Mouse (Mus musculus): Measurements from ENCODE around the gene Ces2h. TPM values are rescaled to one million over a fixed set of nuclear protein-coding genes. Genes with fewer than 3 reads are reported as not detected.
"Not testable (repeated sequence)": the region's sequence is repeated elsewhere in the genome, so short reads cannot be mapped to it uniquely, and the experiment has no call there.

Gene Ces2h
- polyA plus RNA-seq, 1 experiment from 2014 or later = not detected

DNA sequence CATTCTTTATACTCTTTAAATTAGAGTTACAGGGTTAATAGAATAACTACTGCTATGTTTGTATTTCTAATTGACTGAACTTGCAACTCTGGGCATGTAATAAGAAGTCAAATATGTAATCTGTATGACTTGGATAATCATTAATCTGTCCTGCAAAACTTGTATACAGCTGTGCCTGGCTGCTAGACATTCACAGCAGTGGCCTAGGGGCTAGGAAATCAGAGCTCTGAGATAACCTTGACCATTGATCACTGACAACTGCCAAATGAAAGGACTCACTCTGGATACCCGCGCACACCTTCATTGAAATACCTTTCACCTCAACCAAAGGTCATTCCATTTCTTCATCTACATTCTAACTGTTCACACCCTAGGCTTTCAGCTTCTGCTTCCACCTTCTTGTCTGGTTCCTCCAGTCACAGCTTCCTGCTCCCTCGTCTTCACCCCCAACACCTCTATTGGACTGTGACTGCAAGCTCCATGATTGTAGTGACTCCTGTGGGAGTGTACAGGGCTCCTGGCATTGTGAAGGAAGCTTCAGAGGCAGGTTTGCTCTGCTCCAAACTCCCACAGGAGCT, 45.3 kb downstream of the Ces2h start:
- ATAC-seq (ENCODE audit: insufficient read depth) (no peak), DNase-seq (no peak)
- Histone ChIP-seq H3K4me1 (ENCODE audit: insufficient read depth) (no peaks in the 10 kb centered on the region), H3K4me2 (no peak overlapping the region), H3K9ac (no peak overlapping the region), H3K4me3 (ENCODE audit: low read depth, low read length) (no peak overlapping the region), H3K27me3 (ENCODE audit: insufficient read depth, low read length) (no peaks in the 10 kb centered on the region), H3K36me3 (ENCODE audit: insufficient read depth) (no peaks in the 10 kb centered on the region), H3K27ac (ENCODE audit: low read depth) (no peak overlapping the region), H3K9me3 (ENCODE audit: low read depth, low read length) (no peaks in the 10 kb centered on the region)
- no peak for TF ChIP-seq CTCF (IDR thresholded peaks at IDR 0.05; ENCODE audit: low read depth)
- WGBS = 66% methylated on average over 3 of the region's 3 CpGs

DNA sequence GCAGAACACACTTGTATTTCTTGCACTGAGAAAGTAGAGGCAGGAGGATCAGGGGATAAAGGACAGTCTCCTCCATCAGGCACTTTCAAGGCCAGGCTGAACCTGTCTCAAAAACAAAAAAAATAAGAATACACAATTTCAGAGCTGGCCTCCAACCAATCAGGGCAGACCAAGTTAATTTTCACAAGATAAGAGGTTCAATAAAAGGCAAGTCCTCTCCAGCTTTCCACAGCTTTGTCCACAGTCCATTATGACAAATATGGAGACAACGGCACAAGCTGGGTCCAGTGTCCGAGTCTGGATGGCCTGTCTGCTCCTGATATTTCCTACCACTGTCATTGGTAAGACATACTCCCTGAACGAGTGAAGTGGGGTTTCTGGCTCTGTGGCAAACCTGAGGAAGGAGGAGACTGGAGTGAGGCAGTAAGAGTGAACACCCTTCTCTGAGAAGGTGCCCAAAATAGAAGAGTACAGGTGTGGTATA, 47.8 kb downstream of the Ces2h start, which contains the start of gene Ces3a:
Gene Ces3a, plus strand, starts transcription at position 231 of the 484 bp plus-strand sequence.
- DNase-seq = no peak
- 62% methylated on average over 3 of the region's 3 CpGs for WGBS

DNA sequence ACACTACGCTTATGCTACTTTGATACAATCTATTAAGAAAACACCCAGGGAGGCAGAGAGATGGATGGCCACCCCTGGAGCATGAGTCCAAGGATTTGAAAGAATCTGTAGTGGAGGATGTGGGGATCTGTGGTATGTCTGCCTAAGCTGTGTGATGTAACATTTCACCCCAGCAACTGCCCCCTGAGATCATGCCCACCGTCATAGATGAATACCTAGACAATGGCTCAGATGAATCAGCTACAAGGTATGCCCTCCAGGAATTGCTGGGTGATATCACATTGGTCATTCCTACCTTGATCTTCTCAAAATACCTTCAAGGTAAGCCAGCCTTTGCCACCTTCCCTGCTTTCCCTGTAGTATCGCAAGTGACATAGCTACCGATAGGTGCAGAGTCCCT, 55.6 kb downstream of the Ces2h start:
- 84% methylated on average over 4 of the region's 4 CpGs for WGBS
- H3K9me3 ChIP-seq (ENCODE audit: low read depth, low read length) = no peaks in the 10 kb centered on the region
- no peaks in the 10 kb centered on the region for H3K36me3 ChIP-seq (ENCODE audit: insufficient read depth)
- H3K4me2 ChIP-seq = no peak overlapping the region
- ATAC-seq (ENCODE audit: insufficient read depth) (no peak), DNase-seq (no peak)
- H3K4me3 ChIP-seq (ENCODE audit: low read depth, low read length) = no peak overlapping the region
- H3K27me3 ChIP-seq (ENCODE audit: insufficient read depth, low read length) = no peaks in the 10 kb centered on the region
- TF ChIP-seq CTCF (IDR thresholded peaks at IDR 0.05; ENCODE audit: low read depth) = no peak
- H3K9ac ChIP-seq = no peak overlapping the region
- H3K4me1 ChIP-seq (ENCODE audit: insufficient read depth) = no peaks in the 10 kb centered on the region
- H3K27ac ChIP-seq (ENCODE audit: low read depth) = no peak overlapping the region

More for the DNA sequence above, 47.8 kb downstream of the Ces2h start, which contains the start of gene Ces3a:
- Histone ChIP-seq H3K4me3 (ENCODE audit: low read depth, low read length) (no peak within 1 kb of the TSS), H3K27me3 (ENCODE audit: insufficient read depth, low read length) (no peaks in the 10 kb centered on the region), H3K27ac (ENCODE audit: low read depth) (no peak within 1 kb of the TSS), H3K9me3 (ENCODE audit: low read depth, low read length) (no peaks in the 10 kb centered on the region), H3K4me2 (no peak within 1 kb of the TSS), H3K9ac (no peak within 1 kb of the TSS), H3K4me1 (ENCODE audit: insufficient read depth) (no peaks in the 10 kb centered on the region), H3K36me3 (ENCODE audit: insufficient read depth) (no peaks in the 10 kb centered on the region)
- TF ChIP-seq CTCF (IDR thresholded peaks at IDR 0.05; ENCODE audit: low read depth) = no peak
- ATAC-seq (ENCODE audit: insufficient read depth) = no peak

DNA sequence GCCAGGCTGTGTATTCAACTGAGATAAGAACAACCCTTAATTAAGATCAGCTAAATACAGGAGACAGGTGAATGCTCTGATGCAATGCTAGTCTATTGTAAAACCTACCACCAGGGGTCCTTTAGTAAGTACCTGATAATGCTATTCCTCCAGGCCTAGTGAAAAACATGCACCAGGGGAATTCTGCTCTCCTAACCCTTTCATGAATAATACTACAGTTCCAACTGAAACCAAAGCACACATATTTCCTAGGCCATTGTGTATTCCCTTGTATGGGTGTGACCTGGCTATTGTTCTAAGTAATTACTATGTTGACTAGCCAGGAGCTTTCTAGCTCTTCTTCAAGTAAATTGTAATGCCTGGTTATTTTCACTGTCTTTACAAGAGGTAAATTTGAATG, 59.4 kb downstream of the Ces2h start:
- DNase-seq (no peak), ATAC-seq (ENCODE audit: insufficient read depth) (no peak)
- Histone ChIP-seq H3K4me2 (no peak overlapping the region), H3K27me3 (ENCODE audit: insufficient read depth, low read length) (no peaks in the 10 kb centered on the region), H3K36me3 (ENCODE audit: insufficient read depth) (no peaks in the 10 kb centered on the region), H3K27ac (ENCODE audit: low read depth) (no peak overlapping the region), H3K9ac (no peak overlapping the region), H3K4me3 (ENCODE audit: low read depth, low read length) (no peak overlapping the region), H3K4me1 (ENCODE audit: insufficient read depth) (no peaks in the 10 kb centered on the region), H3K9me3 (ENCODE audit: low read depth, low read length) (no peaks in the 10 kb centered on the region)
- TF ChIP-seq CTCF (IDR thresholded peaks at IDR 0.05; ENCODE audit: low read depth) = no peak

DNA sequence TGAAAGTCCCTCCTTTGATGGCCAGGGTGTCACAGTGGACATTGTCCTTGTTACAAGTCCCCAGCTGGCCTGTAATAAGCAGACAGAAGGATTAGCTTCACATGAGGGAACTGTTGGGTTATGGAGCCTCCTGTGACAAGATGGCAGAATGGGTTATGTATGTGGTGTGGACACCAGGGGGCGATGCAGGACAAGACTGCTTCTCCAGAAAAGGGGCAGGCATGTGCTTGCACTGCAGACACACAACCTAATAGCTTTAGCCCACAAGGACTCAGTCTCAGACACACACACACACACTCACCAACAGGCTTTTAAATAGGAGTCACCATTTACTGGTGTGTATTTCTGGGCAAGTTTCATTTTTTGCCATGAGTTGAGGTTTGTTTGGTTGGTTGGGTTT, 66.1 kb downstream of the Ces2h start:
- no peaks in the 10 kb centered on the region for H3K27me3 ChIP-seq (ENCODE audit: insufficient read depth, low read length)
- H3K4me2 ChIP-seq = no peak overlapping the region
- DNase-seq (peak; percentile 78), ATAC-seq (ENCODE audit: insufficient read depth) (no peak; the same call in 1 of the 2 replicates)
- H3K9ac ChIP-seq = no peak overlapping the region
- no peak overlapping the region for H3K4me3 ChIP-seq (ENCODE audit: low read depth, low read length)
- H3K9me3 ChIP-seq (ENCODE audit: low read depth, low read length) = no peaks in the 10 kb centered on the region
- peak; percentile 76 for TF ChIP-seq CTCF (IDR thresholded peaks at IDR 0.05; ENCODE audit: low read depth)
- no peak overlapping the region for H3K27ac ChIP-seq (ENCODE audit: low read depth)
- WGBS = 5% methylated on average over 1 of the region's 1 CpGs
- H3K36me3 ChIP-seq (ENCODE audit: insufficient read depth) = no peaks in the 10 kb centered on the region
- H3K4me1 ChIP-seq (ENCODE audit: insufficient read depth) = no peaks in the 10 kb centered on the region

DNA sequence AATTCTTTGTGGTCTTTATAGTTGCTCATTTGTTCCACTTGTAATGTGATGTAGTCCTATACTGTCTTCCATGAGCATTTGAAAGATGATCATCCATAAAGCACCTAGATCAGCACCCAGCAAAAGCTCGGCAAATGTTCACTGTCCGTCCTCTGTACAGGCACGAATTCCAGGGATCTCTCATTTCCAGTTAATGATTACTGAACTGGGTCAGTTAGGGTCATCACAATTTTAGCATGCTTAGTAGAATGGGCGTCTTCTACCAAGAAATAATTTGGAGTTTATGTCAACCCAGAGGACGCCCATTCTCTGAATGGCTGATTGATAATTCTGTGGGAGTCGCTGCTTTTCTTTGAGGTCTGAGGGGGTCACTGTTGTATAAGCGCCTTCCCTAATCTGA, 67.3 kb downstream of the Ces2h start:
- not testable (repeated sequence) for H3K27ac ChIP-seq (ENCODE audit: low read depth); DNase-seq; H3K4me3 ChIP-seq (ENCODE audit: low read depth, low read length); H3K27me3 ChIP-seq (ENCODE audit: insufficient read depth, low read length); H3K4me1 ChIP-seq (ENCODE audit: insufficient read depth); H3K4me2 ChIP-seq; H3K36me3 ChIP-seq (ENCODE audit: insufficient read depth); H3K9ac ChIP-seq; ATAC-seq (ENCODE audit: insufficient read depth); H3K9me3 ChIP-seq (ENCODE audit: low read depth, low read length)
- WGBS = 66% methylated on average over 7 of the region's 7 CpGs

DNA sequence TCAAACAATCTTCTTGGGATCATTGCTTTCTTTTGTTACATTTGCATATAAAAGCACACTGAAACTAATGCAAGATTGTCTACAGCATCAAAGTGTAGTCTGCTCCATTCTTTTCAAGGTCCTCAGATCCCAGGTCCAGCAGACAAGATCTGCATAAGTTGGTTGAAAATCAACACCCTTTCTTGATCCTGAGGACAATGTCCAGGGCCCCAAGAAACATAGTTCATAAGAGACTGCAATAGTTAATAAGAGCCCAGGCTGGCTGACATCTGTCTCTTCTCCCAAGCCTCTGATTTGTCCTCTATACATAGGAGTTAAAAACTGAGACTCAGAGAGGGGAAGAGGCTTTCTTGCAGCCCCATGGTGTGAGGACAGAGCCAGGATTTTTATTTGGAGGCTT, 68.3 kb downstream of the Ces2h start:
- Histone ChIP-seq H3K4me2 (no peak overlapping the region), H3K36me3 (ENCODE audit: insufficient read depth) (no peaks in the 10 kb centered on the region), H3K27me3 (ENCODE audit: insufficient read depth, low read length) (no peaks in the 10 kb centered on the region), H3K4me3 (ENCODE audit: low read depth, low read length) (no peak overlapping the region), H3K9me3 (ENCODE audit: low read depth, low read length) (no peaks in the 10 kb centered on the region), H3K9ac (no peak overlapping the region), H3K4me1 (ENCODE audit: insufficient read depth) (no peaks in the 10 kb centered on the region), H3K27ac (ENCODE audit: low read depth) (no peak overlapping the region)
- ATAC-seq (ENCODE audit: insufficient read depth) (no peak), DNase-seq (no peak)
- no peak for TF ChIP-seq CTCF (IDR thresholded peaks at IDR 0.05; ENCODE audit: low read depth)

Other genes with a start within 250 kb of the Ces2h start
- 0.58 and 0.84 TPM in 2 replicates for gene Ces2b, start 169.3 kb upstream of the Ces2h start, polyA plus RNA-seq (2014; fragmentation: Nextera tagmentation; extraction: Ambion mirVana)
- not detected in 2 replicates for gene Ces2c, start 153.8 kb upstream of the Ces2h start, polyA plus RNA-seq (2014; fragmentation: Nextera tagmentation; extraction: Ambion mirVana)
- gene Ces2e, start 74.6 kb upstream of the Ces2h start, polyA plus RNA-seq (2014; fragmentation: Nextera tagmentation; extraction: Ambion mirVana) = 0.12 and 0.14 TPM in 2 replicates
- gene Ces2f, start 53.5 kb upstream of the Ces2h start, polyA plus RNA-seq (2014; fragmentation: Nextera tagmentation; extraction: Ambion mirVana) = not detected in 2 replicates
- 0.84 and 1.5 TPM in 2 replicates for gene Ces2g, start 39.1 kb upstream of the Ces2h start, polyA plus RNA-seq (2014; fragmentation: Nextera tagmentation; extraction: Ambion mirVana)
- gene Ces3a, start 47.7 kb downstream of the Ces2h start, polyA plus RNA-seq (2014; fragmentation: Nextera tagmentation; extraction: Ambion mirVana) = not detected in 2 replicates
- gene Ces3b, start 82.9 kb downstream of the Ces2h start, polyA plus RNA-seq (2014; fragmentation: Nextera tagmentation; extraction: Ambion mirVana) = not detected in 2 replicates
- not detected in 2 replicates for gene Ces4a, start 130.9 kb downstream of the Ces2h start, polyA plus RNA-seq (2014; fragmentation: Nextera tagmentation; extraction: Ambion mirVana)
- gene Cbfb, start 169.8 kb downstream of the Ces2h start, polyA plus RNA-seq (2014; fragmentation: Nextera tagmentation; extraction: Ambion mirVana) = 81.4 and 85.2 TPM in 2 replicates
- 35.4 and 36.1 TPM in 2 replicates for gene D230025D16Rik, start 224.3 kb downstream of the Ces2h start, polyA plus RNA-seq (2014; fragmentation: Nextera tagmentation; extraction: Ambion mirVana)

All from lung, embryonic 14.5 days (tissue).